Mouse (Mus musculus) spleen, postnatal 0 days (tissue): ENCODE measurements around the gene Arhgef19. TPM values are rescaled to one million over a fixed set of nuclear protein-coding genes. Genes with fewer than 3 reads are reported as not detected.

Source experiments
- polyA plus RNA-seq: library from polyadenylated mRNA; unstranded; fragments of >200 nt; fragmentation: Nextera tagmentation; extraction: Ambion mirVana; gene quantifications from 2 replicates; pipeline ENCODE4 v1.2.1, GENCODE M21; 2015

The Arhgef19 gene
- 0.42 and 0.90 TPM in 2 replicates for polyA plus RNA-seq

DNA sequence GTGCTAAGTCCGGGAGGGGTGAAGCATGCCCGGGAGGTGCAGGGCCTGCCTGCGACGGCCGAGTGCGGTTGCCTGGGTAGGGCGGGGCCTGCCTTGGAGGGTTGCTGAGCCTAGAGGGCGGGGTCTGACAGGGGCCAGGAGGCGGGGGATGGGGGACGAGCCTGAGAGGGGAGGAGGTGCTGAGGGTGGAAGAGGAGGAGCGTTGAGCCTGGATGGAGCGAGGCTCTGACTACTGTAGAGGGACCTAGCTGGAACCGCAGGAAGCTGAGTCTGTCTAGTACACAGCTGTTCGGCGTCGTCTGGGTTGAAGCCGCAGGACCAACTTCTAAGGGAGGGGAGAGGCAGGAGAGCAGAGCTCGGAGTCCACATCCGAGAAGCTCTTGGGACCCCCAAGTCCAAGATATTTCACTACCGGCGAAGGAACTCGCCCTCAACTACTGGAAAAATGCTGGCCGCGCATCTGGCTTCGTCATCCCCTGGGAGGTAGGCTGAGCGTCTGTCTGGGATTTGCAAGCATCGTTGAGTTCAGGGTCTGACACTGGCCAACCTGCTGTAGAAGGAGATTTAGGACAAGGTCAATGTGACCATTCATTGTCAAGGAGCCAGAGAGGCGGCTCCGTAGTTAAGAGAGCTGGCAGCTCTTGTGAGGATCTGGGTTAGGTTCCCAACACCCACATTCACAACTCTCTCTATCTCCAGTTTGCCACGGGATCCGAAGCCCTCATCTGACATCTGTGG is at the start of gene Arhgef19:
Gene Arhgef19, plus strand, starts transcription at position 112 of the 738 bp plus-strand sequence.

DNA sequence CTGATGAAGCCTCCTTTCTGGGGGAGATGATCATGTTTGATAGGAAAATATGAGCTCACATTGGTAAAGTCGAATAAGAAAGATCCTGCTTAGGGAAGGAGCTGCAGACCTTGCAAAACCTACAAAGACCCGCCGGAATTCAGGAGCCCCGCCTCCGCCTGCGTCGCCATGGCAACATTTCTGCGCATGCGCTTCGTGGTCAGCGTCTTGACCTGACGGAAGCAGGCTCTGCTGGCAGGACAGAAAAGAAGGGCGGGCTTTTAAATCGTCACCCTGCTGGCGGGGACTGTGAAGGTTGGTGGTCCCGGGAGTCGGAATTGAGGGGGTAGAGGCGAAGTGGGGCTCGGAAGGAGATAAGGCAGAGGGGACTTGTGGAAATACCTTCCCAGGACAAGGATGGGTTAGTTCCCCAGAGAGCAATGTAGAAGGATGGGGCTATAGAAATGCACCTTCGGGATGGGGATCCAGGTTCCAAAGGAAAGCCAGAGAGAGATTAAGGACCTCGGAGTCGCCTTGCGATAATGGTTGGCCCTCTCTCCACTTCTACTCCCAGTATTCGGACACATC is 25.4 kb upstream of the Arhgef19 start, which contains the start of gene Rsg1:
Gene Rsg1, plus strand, starts transcription at position 187 of the 567 bp plus-strand sequence.

GRCm38 (mm10) chr4:141301116-141301553 is 61.8 kb downstream of the Arhgef19 start, which contains the start of gene Epha2:
Epha2 (plus strand) TSS chr4:141301240.

Other genes with a start within 250 kb of the Arhgef19 start
- gene Mfap2, start 229.1 kb upstream of the Arhgef19 start, polyA plus RNA-seq = 110 and 150 TPM in 2 replicates
- 1.5 and 1.9 TPM in 2 replicates for gene Crocc, start 178.9 kb upstream of the Arhgef19 start, polyA plus RNA-seq
- 156 and 157 TPM in 2 replicates for gene Necap2, start 161.1 kb upstream of the Arhgef19 start, polyA plus RNA-seq
- gene Spata21, start 151.2 kb upstream of the Arhgef19 start, polyA plus RNA-seq = 0.06 and 0.14 TPM in 2 replicates
- 16.1 and 16.3 TPM in 2 replicates for gene Szrd1, start 99.7 kb upstream of the Arhgef19 start, polyA plus RNA-seq
- gene Fbxo42, start 91.6 kb upstream of the Arhgef19 start, polyA plus RNA-seq = 20.5 and 25.9 TPM in 2 replicates
- gene Rsg1, start 25.5 kb upstream of the Arhgef19 start, polyA plus RNA-seq = 1.7 and 2.3 TPM in 2 replicates
- 0.52 and 0.89 TPM in 2 replicates for gene Epha2, start 61.7 kb downstream of the Arhgef19 start, polyA plus RNA-seq
- 0.11 TPM in 1 of 2 replicates, not detected in the other for gene Fam131c, start 128.7 kb downstream of the Arhgef19 start, polyA plus RNA-seq
- not detected in 2 replicates for gene Clcnka, start 159.2 kb downstream of the Arhgef19 start, polyA plus RNA-seq
- 0.12 TPM in 1 of 2 replicates, not detected in the other for gene Clcnkb, start 176.5 kb downstream of the Arhgef19 start, polyA plus RNA-seq
- 0.30 and 0.42 TPM in 2 replicates for gene Hspb7, start 181.3 kb downstream of the Arhgef19 start, polyA plus RNA-seq
- gene Srarp, start 196.6 kb downstream of the Arhgef19 start, polyA plus RNA-seq = not detected in 2 replicates
- 9.6 and 13.1 TPM in 2 replicates for gene Zbtb17, start 205.2 kb downstream of the Arhgef19 start, polyA plus RNA-seq